Mouse (Mus musculus) spleen, adult 2 months (tissue): ENCODE measurements around the gene Plcb4.

ENCODE experiments used
- CTCF ChIP-seq: fragments of 200-500 bp; IDR thresholded peaks from 2 replicates; pipeline ENCODE4 v1.5.1; 2011; ENCODE audit warnings: mild to moderate bottlenecking, inconsistent platforms; ENCODE audit not compliant: insufficient read depth, insufficient read length, insufficient replicate concordance; ENCODE audit errors: extremely low read depth
- POLR2A ChIP-seq: fragments of 200-500 bp; IDR thresholded peaks from 2 replicates; pipeline ENCODE4 v1.6.1; 2011; ENCODE audit warnings: low read depth, low read length, inconsistent platforms

GRCm38 (mm10) chr2:135767535-135767934 is 108.7 kb downstream of the Plcb4 start:
- TF ChIP-seq POLR2A = no peak
- TF ChIP-seq CTCF = no peak
